Mouse (Mus musculus) forebrain, embryonic 10.5 days (tissue): ENCODE data around the gene Polr3gl. TPM values are rescaled to one million over a fixed set of nuclear protein-coding genes. Genes with fewer than 3 reads are reported as not detected.

Experiments used
- DNase-seq: peaks from one replicate; pipeline ENCODE4 v3.0.0-alpha.2; 2017; ENCODE audit warnings: low spot score; ENCODE audit errors: extremely low spot score
- H3K27ac ChIP-seq: fragments of 300-500 bp; sonication (generic); 2 replicates; pipeline ENCODE4 v1.5.1; 2016; ENCODE audit warnings: mild to moderate bottlenecking
- H3K27me3 ChIP-seq: fragments of 300-500 bp; sonication (generic); 2 replicates; pipeline ENCODE4 v1.6.1; 2016; ENCODE audit warnings: mild to moderate bottlenecking; ENCODE audit not compliant: poor library complexity, severe bottlenecking
- H3K36me3 ChIP-seq: fragments of 300-500 bp; sonication (generic); replicated peaks from 2 replicates; pipeline ENCODE4 v1.6.1; 2016; ENCODE audit warnings: mild to moderate bottlenecking, moderate library complexity
- H3K4me1 ChIP-seq: fragments of 300-500 bp; sonication (generic); 2 replicates; pipeline ENCODE4 v1.6.1; 2016
- H3K4me3 ChIP-seq: fragments of 300-500 bp; sonication (generic); 2 replicates; pipeline ENCODE4 v1.5.1; 2016; ENCODE audit warnings: mild to moderate bottlenecking, moderate library complexity
- H3K9me3 ChIP-seq: fragments of 300-500 bp; sonication (generic); 2 replicates; pipeline ENCODE4 v1.6.1; 2016; ENCODE audit warnings: mild to moderate bottlenecking, moderate library complexity
- WGBS: fragments of 180-500 bp; shearing (Covaris S2); methylation state at CpG from one replicate; pipeline ENCODE4 v1.1.7; 2016; 5-methylcytosine and 5-hydroxymethylcytosine counted together
- polyA plus RNA-seq: library from polyadenylated mRNA; unstranded; fragments of >200 nt; fragmentation: Nextera tagmentation; extraction: Ambion mirVana; gene quantifications from 2 replicates; pipeline ENCODE4 v1.2.1, GENCODE M21; 2016

Polr3gl gene
- polyA plus RNA-seq, 1 experiment from 2014 or later, result 23.8 TPM

DNA sequence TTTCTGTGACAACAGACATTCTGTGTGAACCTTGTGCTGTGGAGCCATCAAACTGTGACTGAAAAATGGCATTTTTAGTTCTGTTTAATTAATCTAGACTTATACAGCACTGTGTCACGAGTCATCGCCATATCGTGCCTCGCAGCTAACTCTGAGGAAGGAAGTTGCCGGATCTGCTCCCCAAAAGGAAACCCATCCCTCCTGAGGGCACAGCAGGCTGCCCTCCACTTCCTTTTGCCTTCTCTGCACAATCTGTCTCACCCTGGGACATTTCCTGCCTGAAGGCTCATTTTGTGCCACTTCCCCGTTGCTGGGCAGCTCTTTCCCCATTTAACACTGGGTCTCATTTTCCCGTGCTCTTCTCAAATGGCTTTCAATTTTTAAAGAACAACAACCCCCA lies 29.3 kb downstream of the Polr3gl start:
- Histone ChIP-seq H3K36me3 (peaks cover 19% of the 10 kb centered on the region), H3K4me3 (no peak overlapping the region), H3K9me3 (no peaks in the 10 kb centered on the region), H3K27me3 (no peaks in the 10 kb centered on the region), H3K27ac (peak overlapping the region; percentile 62), H3K4me1 (peaks cover 26% of the 10 kb centered on the region)
- 74% methylated on average over 7 of the region's 7 CpGs for WGBS
- DNase-seq, result no peak

DNA sequence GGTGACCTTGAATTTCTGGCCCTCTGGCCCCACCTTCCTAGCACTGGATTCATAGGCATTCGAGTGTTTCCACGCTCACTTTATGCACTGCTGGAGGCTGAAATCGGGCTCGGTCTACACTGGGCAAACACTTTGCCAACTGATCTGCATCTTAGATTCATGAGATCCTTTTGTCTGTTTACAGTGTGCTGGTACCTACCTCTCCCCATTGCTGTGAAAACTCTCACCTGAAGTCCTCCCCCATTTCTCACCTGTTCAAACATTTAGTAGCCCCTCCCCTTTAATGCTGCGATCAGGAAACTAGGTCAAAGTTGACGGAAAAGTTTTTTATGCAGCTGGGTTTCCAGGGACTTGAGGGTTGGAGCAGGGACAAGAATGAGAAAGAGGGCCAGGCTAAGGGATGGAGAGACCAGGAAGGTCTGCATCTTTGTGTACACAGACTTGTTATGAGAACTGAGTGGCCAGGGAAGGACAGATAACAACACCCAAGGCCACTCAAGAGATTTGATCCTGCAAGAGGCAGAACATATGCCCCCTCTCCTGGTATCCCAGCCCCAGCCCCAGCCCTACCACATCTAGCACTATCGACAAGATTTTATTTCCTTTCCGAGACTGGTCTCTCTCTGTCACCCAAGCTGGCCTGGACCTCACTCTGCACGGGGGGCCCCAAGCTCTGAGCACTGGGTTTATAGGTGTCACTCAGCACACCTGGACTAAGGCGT lies 29.9 kb downstream of the Polr3gl start:
- Histone ChIP-seq H3K27me3 (no peaks in the 10 kb centered on the region), H3K27ac (peak overlapping the region; percentile 62), H3K36me3 (peaks cover 25% of the 10 kb centered on the region), H3K9me3 (no peaks in the 10 kb centered on the region), H3K4me3 (no peak overlapping the region), H3K4me1 (peaks cover 26% of the 10 kb centered on the region)
- WGBS, result 82% methylated on average over 10 of the region's 10 CpGs
- no peak for DNase-seq

DNA sequence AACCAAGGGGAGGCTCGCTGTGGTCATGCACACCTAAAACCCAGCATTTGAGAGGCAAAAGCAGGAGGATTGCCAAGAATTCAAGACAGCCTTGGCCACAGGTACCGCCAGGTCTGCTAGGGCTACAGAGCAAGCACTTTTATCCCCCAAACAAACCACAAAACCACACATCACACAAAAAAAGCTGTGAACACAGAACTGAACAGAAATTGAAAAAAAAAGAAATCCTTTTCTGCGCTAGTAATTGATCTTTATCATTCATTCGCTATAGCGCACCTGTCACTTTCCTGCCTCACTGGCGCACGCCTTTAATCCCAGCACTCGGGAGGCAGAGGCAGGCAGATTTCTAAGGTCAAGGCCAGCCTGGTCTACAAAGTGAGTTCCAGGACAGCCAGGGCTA lies 30.7 kb downstream of the Polr3gl start:
- H3K27ac ChIP-seq, result no peak overlapping the region
- no peak for DNase-seq
- 93% methylated on average over 8 of the region's 8 CpGs for WGBS

DNA sequence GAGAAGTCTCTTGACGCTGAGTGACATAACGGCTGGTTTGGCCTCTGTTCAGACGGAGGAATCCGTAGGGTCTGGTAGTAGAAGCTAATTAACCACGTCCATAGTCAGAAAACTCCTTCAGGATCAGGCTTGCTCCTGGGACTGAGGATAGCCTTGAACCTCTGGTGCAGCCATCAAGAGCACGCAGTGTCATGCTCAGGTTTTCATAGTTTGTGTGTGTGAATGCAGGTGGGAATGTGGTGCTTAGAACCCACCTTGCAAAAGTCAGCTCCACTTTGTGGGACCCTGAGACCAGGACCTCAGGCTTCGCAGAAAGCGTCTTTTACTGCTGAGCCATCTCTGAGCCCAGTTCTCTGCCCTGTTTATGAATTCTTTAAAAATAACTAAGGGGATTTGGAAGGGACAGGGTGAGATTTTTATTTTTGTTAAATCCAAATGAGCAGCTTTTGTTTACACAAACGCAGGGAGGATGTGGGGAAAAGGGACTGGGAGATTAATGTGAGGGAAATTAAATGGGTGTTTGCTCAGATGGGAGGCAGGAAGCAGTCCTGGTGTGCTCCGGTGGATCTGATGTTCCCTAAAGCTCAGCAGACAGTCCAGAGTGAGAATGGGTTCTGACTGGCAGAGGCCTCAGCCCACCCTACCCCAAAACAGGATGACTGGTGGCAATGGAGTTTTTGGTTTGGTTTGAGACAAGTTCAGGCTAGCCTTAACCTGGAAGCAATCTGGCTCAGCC lies 31.9 kb downstream of the Polr3gl start:
- H3K36me3 ChIP-seq, result peaks cover 25% of the 10 kb centered on the region
- H3K4me3 ChIP-seq, result no peak overlapping the region
- no peak for DNase-seq
- no peaks in the 10 kb centered on the region for H3K27me3 ChIP-seq
- no peak overlapping the region for H3K27ac ChIP-seq
- peaks cover 41% of the 10 kb centered on the region for H3K4me1 ChIP-seq
- WGBS, result 73% methylated on average over 10 of the region's 10 CpGs
- no peaks in the 10 kb centered on the region for H3K9me3 ChIP-seq

More for the DNA sequence above, 30.7 kb downstream of the Polr3gl start:
- Histone ChIP-seq H3K4me1 (peaks cover 34% of the 10 kb centered on the region), H3K27me3 (no peaks in the 10 kb centered on the region), H3K36me3 (peaks cover 25% of the 10 kb centered on the region), H3K4me3 (no peak overlapping the region), H3K9me3 (no peaks in the 10 kb centered on the region)

DNA sequence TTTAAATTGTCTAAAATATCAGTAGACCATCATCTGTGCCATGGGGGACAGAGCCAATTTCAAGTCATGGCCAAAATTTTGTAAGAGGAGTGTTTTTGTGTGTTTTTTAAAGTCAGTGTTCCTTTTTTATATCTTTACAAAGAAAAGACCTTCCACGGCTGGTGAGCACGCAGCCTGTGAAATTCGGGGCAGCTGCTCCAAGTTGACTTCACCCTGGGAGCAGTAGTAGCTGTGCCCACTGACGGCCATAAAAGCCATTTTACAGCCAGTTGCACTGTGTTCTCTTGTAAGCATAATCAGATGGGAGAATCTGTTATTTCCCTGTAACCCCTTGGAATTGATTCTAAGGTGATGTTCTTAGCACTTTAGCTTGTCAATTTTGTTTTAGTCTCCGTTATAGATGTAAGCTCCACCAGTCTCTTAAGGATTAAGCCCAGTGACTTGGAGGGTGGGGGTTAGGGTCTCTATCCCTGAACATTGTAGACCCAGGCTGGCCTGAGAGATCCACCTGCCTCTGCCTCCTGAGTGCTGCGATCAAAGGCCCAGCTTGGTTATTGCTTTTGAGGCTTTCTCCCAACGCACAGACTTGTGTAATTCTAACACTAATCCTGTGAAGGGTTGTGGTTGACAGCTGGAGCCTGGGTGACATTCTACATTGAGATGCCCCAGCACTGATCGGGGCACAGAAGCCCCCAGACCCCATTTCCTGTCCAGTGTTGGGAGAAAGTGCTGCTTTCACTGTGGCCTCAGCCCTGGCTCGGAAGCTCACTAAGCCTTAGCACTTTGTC lies 32.9 kb downstream of the Polr3gl start:
- Histone ChIP-seq H3K4me3 (peak overlapping the region; percentile 69; the same call in 1 of the 2 replicates), H3K4me1 (peaks cover 51% of the 10 kb centered on the region), H3K9me3 (no peaks in the 10 kb centered on the region), H3K27me3 (no peaks in the 10 kb centered on the region), H3K27ac (no peak overlapping the region), H3K36me3 (peaks cover 25% of the 10 kb centered on the region)
- DNase-seq, result no peak
- WGBS, result 93% methylated on average over 9 of the region's 9 CpGs

DNA sequence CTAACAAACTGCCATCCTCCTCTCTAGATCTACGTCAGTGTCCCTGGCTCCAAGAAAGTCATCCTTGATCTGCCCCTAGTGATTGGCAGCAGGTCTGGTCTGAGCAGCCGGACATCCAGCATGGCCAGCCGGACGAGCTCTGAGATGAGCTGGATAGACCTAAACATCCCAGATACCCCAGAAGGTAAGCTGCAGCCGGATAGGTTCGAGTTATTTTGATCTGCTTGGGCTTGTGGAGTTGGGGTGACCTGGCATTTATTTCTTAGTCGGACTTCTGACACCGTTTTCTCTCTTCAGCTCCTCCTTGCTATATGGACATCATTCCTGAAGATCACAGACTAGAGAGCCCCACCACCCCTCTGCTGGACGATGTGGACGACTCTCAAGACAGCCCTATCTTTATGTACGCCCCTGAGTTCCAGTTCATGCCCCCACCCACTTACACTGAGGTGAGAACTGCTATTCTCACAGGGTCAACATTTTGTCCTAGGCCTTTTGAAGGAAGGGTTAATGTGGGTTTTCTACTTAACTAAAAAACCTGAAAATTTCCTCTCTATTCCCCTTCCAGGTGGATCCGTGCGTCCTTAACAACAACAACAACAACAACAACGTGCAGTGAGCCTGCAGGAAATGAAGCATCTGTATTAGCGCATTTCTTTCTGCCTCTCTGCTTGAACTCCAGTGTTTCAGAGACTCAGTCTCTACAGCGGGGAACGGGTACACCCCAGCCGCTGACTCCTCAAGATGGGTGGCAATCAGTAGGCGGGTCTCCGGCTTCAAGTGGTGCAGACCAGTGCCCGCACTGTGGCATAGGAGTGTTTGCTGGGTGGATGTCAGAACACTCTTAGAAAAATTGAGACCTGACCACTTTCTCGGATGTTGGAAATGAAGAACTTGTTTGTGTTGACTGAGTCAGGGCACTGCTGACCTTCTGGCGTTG lies 33.8 kb downstream of the Polr3gl start:
- Histone ChIP-seq H3K27ac (no peak overlapping the region), H3K36me3 (peaks cover 25% of the 10 kb centered on the region), H3K4me1 (peaks cover 58% of the 10 kb centered on the region), H3K9me3 (no peaks in the 10 kb centered on the region), H3K4me3 (peak overlapping the region; percentile 69), H3K27me3 (no peaks in the 10 kb centered on the region)
- DNase-seq, result no peak
- 93% methylated on average over 23 of the region's 23 CpGs for WGBS

DNA sequence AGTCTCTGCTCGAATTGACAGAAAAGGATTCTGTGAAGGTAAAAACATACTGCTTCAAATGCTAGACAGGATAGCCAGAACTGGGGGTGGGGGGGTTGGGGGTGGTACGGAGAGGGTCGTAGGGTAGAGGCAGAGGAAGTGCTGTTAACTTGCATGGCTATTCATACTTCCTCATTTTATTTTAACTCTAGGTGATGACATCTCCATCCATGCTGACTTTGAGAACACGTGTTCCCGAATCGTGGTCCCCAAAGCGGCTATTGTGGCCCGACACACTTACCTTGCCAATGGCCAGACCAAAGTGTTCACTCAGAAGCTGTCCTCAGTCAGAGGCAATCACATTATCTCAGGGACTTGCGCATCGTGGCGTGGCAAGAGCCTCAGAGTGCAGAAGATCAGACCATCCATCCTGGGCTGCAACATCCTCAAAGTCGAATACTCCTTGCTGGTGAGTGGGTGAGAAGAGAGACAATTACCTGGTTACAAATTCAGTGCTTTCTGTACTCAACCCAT lies 34.5 kb downstream of the Polr3gl start:
- DNase-seq, result no peak
- Histone ChIP-seq H3K4me3 (peak overlapping the region; percentile 69), H3K4me1 (peaks cover 63% of the 10 kb centered on the region), H3K27me3 (no peaks in the 10 kb centered on the region), H3K9me3 (no peaks in the 10 kb centered on the region), H3K36me3 (peaks cover 25% of the 10 kb centered on the region), H3K27ac (no peak overlapping the region)
- WGBS, result 90% methylated on average over 12 of the region's 12 CpGs

DNA sequence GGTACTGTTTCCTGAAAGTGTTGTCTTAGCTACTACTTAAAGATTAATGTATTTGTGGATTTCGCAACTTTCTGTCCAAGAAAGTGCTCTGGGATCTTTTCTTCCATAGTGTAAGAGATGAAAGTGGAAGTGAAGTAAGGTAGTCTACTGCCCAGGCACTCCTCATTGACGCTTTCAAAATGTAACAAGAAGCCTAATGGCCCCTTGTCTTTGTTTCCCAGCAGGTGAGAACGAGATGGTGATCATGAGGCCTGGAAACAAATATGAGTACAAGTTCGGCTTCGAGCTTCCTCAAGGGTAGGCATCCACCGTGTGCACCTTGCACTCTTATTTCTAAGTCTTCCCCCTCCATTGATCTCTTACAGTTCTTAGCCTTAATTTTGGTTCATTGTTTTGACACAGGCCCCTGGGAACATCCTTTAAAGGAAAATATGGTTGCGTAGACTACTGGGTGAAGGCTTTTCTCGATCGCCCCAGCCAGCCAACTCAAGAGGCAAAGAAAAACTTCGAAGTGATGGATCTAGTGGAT lies 35.2 kb downstream of the Polr3gl start:
- Histone ChIP-seq H3K9me3 (no peaks in the 10 kb centered on the region), H3K27ac (peak overlapping the region; percentile 88), H3K36me3 (peaks cover 25% of the 10 kb centered on the region), H3K4me3 (peak overlapping the region; percentile 69), H3K4me1 (peaks cover 60% of the 10 kb centered on the region), H3K27me3 (no peaks in the 10 kb centered on the region)
- no peak for DNase-seq
- WGBS, result 60% methylated on average over 10 of the region's 10 CpGs

GRCm38 (mm10) chr3:96558159-96558558 lies 35.8 kb downstream of the Polr3gl start:
- H3K9me3 ChIP-seq, result no peaks in the 10 kb centered on the region
- H3K27me3 ChIP-seq, result no peaks in the 10 kb centered on the region
- H3K36me3 ChIP-seq, result peaks cover 25% of the 10 kb centered on the region
- peaks cover 60% of the 10 kb centered on the region for H3K4me1 ChIP-seq
- DNase-seq, result peak; percentile 43
- 2% methylated on average over 17 of the region's 17 CpGs for WGBS
- H3K27ac ChIP-seq, result peak overlapping the region; percentile 88
- H3K4me3 ChIP-seq, result peak overlapping the region; percentile 69

DNA sequence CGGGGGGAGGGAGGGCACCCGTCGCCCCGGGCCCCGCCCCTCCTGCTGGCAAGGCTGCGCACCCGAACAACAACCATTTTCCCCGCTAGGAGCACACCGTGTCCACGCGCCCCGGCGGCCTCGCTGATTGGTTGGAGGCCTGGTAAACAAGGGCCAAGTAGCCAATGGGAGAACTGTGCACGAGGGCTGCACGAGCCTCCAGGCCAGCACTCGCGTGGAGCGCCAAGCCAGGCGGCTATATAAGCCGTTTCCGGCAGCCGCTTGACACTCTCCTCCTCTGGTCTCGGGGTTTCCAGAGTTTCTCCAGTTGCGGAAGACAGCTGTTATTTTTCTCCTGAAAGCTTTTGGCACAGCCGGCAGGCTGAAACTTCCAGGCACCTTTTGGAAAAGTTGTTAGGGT lies 36.3 kb downstream of the Polr3gl start, which contains the start of gene Txnip:
Txnip (plus strand) TSS at position 264 of the 400 bp plus-strand sequence.
- Histone ChIP-seq H3K27me3 (no peaks in the 10 kb centered on the region), H3K9me3 (no peaks in the 10 kb centered on the region), H3K4me1 (peaks cover 60% of the 10 kb centered on the region), H3K36me3 (peaks cover 25% of the 10 kb centered on the region), H3K4me3 (peak within 1 kb of the TSS; percentile 69), H3K27ac (peak within 1 kb of the TSS; percentile 88)
- peak; percentile 99 for DNase-seq
- under 1% methylated on average over 26 of the region's 26 CpGs for WGBS

- DNase-seq, result no peak
- H3K9me3 ChIP-seq, result no peaks in the 10 kb centered on the region
- H3K27me3 ChIP-seq, result no peaks in the 10 kb centered on the region
- peaks cover 60% of the 10 kb centered on the region for H3K4me1 ChIP-seq
- H3K27ac ChIP-seq, result peak overlapping the region; percentile 88
- H3K4me3 ChIP-seq, result peak overlapping the region; percentile 69
- 12% methylated on average over 22 of the region's 22 CpGs for WGBS
- peaks cover 25% of the 10 kb centered on the region for H3K36me3 ChIP-seq
These were observed 37.0 kb downstream of the Polr3gl start for GRCm38 (mm10) chr3:96556651-96557635.
